Mouse (Mus musculus) MN1 (cell line): ENCODE data around the gene Spaca4.

Source experiments
- DNase-seq: peaks from one replicate; pipeline ENCODE4 v3.0.0-alpha.2; 2016; ENCODE audit warnings: low spot score

Gene Spaca4

DNA sequence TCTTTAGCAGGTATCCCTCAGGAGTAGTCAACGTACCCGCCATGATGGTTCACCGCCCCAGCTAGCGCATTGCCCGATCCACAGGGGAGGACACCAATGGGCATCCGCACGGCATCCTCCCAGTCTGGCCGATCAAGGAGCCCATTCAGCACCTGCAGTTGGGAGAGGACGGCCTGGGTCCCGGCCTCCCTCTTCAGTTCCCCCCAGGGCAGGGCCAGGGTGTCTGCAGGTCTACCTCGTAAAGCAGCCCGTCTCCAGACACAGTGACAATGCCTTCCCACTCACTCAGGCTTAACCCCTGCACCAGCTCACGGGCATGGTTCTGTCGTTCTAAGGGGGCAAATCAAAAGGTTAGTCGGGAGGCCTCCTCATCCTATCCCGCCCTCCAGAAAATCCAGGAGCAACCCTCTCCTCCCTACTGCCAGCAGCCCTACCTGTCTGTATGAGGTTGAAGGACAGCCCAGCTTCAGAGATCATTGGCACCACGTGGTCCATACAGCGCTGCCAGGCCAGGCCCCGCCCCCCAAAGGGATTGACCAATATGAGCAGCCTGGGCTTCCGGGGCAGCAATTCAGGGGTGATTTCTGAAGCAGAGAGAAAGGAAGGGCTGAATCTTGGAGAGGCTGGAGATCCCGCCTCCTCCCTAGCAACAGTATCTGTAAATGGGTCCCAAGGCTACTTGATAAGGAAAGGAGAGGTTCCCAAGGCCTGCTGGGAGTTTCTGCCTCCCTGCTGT is 13.4 kb downstream of the Spaca4 start:
- no peak for DNase-seq

- DNase-seq = no peak
These were observed 14.1 kb downstream of the Spaca4 start for GRCm38 (mm10) chr7:45711316-45712021.

DNA sequence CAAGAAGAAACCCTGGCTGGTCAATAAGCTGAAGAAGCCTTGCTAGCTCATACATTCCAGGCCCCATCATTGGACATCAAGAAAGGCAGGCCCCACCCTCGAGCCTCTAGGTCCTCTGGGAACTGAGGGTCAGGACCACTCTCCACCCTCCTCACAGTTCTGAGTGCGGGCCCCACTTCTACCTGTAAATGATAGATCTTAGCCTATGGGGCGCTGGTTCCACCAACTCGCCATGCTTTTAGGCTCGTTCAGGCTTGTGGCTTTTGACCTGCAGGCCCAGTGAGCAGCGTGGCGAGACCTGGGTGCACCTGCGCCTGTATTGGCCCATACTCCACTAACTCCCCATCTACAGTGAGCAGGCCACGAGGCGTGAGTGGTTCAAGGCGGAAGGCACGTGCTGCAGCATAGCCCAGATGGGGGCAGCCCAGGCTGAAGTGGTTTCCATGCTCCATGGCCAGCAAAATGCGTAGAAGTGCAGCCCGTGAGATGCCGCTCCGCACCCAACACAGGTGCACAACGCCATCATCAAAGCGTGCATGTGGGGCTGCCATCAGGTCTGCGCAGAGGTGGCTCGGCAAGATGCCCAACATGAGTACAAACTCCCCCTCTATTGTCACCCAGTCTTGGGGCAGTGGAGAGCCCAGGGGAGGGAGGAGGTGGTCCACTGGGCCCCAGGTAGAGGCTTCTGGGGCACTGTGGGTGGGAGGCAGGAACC is 15.0 kb downstream of the Spaca4 start:
- no peak for DNase-seq

- DNase-seq = no peak
These were observed 15.8 kb downstream of the Spaca4 start for GRCm38 (mm10) chr7:45709677-45710355.

GRCm38 (mm10) chr7:45709036-45709435 is 16.6 kb downstream of the Spaca4 start:
- peak; percentile 67 for DNase-seq

- no peak for DNase-seq
These were observed 17.3 kb downstream of the Spaca4 start for GRCm38 (mm10) chr7:45708221-45708761.

DNA sequence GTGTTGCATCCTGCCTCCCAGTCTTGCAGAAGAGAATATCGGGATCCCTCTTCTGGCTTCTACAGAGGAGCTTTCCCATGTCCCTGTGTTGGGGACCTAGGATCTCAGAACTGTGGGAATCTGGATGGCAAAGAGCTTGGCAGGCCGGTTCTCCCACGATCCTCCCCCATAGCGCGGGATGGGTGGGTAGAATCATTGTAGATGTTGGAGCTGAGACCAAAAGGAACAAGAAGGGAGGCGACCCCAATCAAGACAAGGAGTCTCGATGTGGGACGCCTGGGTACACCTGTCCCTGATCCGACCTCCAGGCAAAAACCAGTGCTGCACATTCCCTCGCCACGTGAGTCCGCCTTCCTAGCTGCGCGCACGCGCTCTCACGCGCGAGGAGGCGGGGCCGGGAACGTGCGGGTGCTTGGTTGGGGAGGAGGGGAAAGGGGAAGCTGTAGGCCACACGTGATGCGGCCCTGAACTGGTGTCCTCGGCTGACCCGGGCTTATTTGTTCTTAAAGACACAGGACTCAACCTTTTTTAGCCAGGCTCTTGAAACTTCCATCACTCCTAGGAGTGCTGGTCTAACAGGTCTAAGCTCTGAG is 18.1 kb downstream of the Spaca4 start:
- peak; percentile 93 for DNase-seq

DNA sequence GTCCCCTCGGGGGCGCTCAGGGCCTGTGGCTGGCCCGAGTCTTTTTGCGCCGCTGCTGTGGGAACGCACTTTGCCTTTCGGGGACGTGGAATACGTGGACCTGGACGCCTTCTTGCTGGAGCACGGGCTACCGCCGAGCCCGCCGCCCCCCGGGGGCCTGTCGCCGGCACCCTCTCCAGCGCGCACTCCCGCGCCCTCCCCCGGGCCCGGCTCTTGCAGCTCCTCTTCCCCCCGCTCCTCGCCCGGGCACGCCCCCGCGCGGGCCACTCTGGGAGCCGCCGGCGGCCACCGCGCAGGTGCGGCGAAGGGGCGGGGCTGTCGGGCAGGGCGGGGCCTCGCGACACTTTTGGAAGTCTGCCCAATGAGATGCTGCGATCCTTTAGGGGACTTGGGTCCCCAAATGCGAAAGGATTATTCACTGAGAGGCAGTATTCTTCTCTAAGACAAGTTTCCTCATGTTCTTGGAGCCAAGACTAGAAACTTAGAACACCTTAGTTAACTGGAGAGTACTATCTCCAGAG is 18.8 kb downstream of the Spaca4 start:
- DNase-seq = peak; percentile 85

- DNase-seq = peak; percentile 59
These were observed 19.7 kb downstream of the Spaca4 start for GRCm38 (mm10) chr7:45705873-45706281.

DNA sequence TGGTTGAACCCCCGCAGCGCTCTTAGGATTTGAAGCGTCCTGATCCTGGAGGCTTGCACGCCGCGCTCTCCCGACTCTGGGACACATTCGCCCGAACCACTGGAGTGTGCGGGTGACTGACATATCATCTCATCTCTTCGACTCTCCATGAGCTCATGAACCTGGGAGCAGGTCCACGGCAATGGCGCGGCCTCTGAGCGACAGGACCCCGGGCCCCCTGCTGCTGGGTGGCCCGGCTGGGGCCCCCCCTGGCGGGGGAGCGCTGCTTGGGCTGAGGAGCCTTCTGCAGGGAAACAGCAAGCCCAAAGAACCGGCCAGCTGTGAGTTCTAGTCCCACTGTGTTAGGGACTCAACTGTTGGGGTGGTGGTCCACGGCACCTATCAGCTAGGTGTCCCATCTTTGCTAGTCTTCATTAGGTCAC is 20.2 kb downstream of the Spaca4 start:
- no peak for DNase-seq

DNA sequence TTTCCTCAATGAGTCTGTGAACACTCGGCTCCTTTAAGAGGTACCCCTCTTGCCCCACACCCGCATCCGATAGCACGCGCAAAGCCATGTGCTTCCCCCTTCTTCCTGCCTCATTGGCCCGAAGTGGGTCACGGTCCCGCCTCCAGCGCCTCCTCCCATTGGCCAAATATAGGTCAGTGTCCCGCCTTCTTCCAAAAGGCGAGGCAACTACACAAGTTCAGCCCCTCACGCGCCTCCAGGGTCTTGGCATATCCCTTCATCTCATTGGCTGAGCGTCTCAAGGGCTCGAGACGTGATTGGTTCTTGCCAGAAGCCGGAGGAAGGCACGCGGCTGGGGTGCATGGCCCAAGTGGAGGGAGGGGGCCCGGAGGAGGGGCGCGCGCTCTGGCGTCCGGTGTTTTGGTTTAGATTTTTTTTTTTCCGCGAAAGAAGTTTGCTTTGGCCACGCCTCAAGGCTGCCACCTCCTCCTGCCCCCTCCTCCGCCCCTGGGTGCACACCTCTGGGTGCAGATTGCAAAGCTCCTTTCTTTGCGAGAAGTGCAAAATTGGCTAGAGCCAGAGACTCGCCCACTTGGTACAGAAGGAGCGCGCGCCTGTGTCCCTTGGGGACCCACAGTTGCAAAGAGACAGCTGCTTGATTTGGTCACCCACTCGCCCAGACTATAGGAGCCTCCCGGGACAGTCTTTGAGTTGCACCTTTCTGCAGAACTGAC is 20.7 kb downstream of the Spaca4 start, which contains the start of gene Dbp:
Gene Dbp, plus strand, starts transcription at position 359 of the 713 bp plus-strand sequence.
- DNase-seq = peak; percentile 97

DNA sequence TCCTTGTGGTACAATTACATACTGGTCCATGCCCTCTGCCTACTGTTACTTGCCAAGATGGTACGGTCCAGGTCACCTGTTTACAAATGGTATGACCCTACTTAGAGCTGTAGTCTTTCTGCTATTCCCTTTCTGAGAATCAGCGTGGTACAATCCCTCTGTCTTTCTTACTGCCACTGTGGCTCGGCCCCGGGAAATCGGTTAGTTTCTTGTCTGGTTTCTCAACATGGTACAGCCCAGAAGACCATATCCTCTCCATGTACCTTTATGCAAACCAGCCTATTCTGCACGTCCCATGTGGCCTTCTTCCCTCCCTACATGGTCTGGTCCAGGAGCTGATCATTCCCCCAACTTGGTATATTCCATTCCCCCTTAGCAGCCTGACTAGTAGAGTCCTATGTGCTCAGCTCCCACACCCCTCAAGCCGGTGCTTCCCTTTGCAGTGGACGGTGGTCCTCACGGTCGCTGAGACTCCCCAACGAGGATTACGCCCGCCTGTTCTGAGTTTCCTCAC is 21.5 kb downstream of the Spaca4 start:
- peak; percentile 84 for DNase-seq

DNA sequence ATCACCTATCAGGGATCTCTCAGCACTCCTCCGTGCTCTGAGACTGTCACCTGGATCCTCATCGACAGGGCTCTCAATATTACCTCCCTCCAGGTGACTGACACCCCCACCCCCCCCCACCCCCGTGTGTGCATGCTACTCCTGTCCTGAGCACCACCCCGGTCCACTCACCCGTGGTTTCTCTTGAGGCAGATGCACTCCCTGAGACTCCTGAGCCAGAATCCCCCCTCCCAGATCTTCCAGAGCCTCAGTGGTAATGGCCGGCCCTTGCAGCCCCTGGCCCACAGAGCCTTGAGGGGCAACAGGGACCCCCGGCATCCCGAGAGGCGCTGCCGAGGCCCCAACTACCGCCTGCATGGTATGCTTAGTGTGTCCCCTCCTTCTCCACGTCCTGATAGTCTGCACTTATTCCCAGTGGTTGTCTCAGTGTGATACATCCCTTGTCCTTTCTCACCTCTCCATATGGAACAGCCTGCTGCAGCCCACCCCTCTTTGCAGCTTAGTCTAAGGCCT is 22.0 kb downstream of the Spaca4 start:
- DNase-seq = no peak

GRCm38 (mm10) chr7:45702809-45703520 is 22.6 kb downstream of the Spaca4 start:
- DNase-seq = no peak

DNA sequence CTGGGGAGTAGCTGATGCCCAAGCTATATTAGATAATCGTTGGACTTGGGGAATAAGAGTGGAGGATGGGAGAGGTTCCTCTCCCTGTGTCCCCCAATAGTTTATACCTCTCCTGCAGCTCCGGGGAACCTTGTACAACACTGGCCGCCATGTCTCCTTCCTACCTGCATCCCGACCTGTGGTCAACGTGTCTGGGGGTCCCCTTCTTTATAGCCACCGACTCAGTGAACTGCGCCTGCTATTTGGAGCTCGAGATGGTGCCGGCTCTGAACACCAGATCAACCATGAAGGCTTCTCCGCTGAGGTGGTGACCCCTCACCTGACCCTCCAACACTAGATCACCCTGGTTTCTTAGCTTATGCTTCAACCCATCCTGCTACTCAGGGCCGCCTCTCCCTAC is 23.3 kb downstream of the Spaca4 start:
- no peak for DNase-seq

DNA sequence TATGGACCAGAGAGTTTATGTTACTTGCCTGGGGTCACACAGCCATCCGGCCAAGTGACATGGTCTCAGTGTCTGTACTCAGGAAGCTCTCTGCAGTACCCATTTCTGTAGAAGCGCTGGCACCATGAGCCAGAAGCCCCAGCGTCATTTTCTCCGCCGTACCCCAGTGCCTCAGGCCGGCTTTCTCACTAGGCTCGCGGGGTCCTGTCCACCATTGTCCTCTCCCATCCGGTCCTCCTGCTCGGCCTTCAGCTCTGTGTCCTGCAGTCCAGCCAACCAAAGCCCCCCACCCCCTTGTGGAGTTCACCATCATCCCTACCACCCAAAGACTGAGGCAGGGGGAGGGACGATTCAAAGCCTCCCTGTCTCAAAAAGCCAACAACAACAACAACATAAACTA is 24.0 kb downstream of the Spaca4 start:
- no peak for DNase-seq

- DNase-seq = peak; percentile 71
These were observed 24.5 kb downstream of the Spaca4 start for GRCm38 (mm10) chr7:45701072-45701471.

DNA sequence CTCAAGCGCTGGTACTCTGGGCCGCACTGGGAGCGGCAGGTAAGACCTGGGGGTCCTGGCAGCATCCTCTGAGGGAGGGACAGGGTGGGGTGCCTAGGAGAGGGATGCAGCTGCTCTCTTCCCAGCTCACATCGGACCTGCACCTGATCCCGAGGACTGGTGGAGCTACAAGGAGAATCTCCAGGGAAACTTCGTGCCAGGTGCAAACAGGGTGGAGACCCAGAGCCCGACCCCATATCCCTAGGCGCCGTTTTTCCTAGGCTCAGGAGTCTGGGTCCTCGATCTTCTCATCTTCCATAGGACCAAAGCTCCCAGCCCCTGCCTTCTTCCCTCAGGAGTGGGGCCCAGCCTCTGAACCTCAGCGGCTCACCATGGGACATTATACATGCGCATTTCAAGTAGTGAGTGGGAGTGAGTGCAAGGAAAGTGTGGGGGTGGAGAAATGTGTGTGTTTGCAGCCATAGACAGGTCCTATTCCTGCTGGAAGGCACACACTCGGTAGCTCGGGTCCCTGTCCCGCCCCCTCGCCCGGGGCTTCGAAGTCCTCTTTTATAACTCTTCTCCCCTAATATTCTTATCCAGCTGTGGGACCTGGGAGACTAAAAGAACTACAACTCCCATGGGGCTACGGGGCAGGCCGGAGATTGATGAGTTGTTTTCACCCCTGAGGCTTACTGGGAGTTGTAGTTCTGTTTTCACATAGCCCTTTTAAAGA is 25.2 kb downstream of the Spaca4 start:
- DNase-seq = peak; percentile 88
